Mouse (Mus musculus) lung, adult 18-20 months (tissue): Measurements from ENCODE around the gene 4930438A08Rik.
"Not testable (repeated sequence)": the region's sequence is repeated elsewhere in the genome, so short reads cannot be mapped to it uniquely, and the experiment has no call there.

Experiments used
- DNase-seq, 2 experiments: peaks; one replicate each; pipeline ENCODE4 v3.0.0; 2022; ENCODE audit warnings: mixed read lengths in 2 of 2

Gene 4930438A08Rik

DNA sequence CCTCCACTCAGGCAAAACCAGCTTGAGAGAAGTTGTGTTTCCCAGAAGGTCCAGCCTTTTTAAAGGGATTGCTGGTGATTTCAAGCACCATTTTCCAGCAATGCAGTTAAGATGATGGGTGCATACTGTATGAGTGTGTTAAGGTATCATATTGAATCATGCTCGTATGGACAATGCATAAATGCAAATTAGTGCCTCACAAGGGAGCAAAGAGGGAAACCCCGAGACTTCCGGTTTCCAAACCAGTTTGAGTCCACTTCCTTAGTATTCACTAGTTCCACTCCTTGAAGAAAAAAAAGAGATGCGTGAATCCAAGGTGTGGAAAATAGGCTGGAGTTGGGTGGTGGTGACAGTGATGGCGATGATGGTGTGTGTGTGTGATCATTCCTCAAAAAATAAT is 7.9 kb downstream of the 4930438A08Rik start:
- no peak for DNase-seq

DNA sequence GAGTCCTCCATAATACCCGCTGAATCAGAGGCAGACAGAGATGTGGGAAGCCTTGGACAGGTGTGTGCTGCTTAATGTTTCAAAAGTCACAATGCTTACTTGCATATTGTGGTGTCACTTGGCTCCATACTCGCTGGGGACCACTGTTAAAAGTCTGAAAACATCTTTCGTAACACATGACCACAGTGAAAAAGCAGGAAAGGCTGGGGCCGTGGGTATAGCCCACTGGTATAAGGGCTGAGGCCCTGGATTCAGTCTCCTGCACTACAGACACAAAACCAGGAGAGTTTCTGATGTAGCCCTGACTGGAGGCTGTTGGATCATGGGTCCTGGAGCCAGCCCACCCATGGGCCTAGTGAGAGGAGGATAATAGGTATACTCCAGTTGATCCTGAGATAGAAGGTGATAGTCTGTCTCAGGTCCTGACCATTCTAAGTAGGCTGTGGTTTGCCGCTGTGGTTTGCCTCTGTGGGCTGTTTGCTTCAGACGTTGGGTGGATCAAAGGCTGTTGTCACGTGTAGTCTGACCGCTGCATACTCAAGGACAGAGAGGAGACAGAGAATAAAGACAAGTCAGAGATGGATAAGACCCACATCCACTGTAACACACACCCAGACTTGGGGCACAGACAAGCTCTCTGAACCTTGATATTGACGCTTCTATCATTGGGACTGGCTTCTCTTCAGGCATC is 15.5 kb downstream of the 4930438A08Rik start:
- DNase-seq = no peak

DNA sequence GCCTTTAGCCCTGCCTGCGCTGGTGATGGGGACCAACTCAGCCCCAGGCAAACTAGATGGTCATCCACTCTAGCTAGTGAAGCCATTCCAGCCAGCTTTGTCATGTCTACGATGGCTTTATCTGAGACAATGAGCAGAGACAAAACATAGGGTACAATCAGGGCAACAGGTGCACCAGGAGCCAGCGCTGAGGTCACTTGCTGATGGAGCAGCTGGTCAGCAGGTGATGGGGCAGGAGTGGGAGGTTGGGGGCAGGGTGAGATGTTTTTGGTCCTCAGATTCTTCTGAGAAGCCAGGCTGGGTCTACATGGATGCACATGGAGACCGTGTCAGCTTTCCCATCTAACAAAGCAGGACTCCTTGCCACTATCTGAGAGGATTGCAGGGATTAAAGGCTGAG is 16.2 kb downstream of the 4930438A08Rik start:
- DNase-seq = no peak

DNA sequence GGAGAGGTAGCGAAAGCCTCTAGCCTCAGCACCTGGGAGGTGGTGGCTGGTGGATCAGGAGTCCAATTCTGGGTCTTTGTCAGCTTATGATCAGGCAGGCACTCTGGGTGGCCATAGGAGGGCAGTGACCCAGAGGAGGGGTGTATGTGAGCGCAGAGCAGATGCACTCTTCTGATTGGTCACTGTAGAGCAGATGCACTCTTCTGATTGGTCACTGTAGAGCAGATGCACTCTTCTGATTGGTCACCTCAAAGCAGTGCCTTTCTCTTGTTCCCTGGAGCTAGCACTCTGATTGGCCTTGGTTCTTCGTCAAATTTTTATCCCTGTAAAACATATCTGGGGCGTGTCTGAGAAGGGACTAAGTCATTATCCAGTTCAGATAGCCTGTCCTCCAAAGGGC is 18.2 kb downstream of the 4930438A08Rik start:
- no peak for DNase-seq

DNA sequence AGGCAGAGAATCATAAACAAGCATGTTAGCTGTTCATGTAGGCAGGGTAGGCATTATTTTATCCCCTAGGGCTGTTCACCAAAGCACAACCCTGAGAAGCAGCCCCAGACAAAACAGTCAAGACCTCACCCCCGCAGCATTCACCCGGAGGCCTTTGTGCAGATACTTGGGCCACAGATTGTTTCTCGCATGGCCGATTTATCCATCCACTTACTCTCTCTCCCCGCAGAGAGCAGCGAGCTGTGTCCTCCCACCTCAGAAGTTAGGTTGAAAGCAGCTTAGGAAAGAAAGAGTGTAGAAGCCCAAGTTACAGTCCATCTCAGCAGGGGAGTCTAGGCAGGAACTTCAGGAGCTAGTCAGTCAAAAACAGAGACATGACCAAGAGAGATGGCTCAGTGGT is 22.8 kb downstream of the 4930438A08Rik start:
- DNase-seq = no peak

DNA sequence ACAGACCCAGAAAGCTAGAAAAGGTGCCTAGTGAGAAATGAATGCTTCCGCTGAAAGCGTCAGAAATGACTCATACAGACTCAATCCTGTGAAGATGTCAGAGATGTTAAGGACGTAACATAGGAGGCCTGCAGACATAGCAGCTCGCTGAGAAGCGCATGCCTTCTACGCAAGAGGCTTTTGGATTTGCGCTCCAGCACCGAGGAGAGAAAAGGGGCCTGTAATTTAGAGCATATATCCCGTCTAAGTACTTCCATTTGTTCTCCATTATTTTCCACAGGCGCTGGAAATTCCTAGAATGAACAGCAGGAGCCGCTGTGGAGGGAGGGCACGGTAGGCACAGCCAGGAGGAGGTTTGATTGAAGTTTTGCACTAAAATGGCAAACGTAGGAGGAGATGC is 26.5 kb downstream of the 4930438A08Rik start:
- DNase-seq = peak; percentile 71 to 82

DNA sequence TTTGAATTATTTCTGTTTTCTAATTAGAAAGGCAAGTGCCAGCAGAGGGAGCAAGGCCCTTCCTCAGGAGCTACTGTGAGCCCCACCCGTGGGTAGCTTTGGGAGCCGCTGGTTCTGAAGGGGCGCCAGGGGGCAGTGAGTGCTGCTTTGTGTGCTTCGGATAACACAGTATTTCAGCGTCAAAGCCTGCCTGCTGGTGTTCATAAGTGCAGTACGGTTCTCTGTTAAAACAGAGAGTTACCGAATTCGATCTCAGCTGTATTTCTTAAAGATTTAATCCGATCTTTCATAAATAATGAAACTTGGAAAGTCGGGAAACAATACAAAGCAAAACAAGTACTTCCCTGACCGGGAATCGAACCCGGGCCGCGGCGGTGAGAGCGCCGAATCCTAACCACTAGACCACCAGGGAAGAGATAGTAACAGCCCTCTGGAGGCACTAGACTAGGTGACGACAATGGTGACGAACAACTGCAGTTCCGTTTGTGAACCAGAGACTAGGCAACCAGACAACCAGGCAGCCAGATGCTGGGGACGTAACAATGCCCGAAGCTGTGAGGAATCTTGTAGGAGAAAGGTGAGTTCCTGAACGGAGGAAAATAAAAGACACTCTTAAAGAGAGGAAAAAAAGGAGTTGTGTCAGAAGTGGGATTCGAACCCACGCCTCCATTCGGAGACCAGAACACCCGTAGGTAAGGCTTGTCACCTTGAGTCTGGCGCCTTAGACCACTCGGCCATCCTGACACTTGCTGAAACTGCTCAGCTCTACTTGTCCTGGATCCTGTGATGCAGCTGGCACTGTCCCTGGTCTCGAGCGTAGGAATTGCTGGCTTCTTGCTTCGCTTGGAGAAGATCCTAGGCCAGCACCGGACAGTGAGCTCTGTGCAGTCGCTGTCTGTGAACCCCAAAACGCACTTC is 27.5 kb downstream of the 4930438A08Rik start:
- peak; percentile 96 for DNase-seq

DNA sequence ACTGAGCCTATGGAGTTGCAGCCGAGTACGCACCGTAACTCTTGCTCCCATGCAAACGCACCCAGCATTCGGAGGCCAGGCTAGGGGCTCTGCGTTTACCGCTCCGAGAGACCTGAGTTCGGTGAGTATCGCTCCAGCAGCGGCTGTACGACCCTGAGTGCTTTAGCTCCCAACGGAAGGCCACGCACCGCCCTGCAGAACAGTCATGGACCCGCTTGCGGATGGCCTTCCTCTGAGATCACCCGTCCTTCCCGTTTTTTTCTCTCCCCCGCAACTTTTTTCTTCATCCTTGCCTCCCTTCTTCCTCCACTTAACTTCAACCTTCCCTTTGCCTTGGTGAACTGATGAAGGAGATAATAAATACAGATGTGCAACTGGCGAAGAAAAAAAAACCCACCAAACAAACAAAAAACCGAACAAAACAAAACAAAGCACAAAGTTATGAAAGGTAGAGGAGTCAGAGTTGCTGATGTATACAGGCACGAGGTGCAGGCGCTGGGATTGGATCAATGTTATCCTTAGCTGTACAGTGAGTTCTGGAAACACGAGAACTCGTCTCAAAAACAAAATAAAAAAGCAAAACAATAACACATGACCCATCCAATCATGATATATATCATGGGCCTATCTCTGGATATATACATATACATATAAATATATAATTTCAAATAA is 28.3 kb downstream of the 4930438A08Rik start:
- no peak for DNase-seq

DNA sequence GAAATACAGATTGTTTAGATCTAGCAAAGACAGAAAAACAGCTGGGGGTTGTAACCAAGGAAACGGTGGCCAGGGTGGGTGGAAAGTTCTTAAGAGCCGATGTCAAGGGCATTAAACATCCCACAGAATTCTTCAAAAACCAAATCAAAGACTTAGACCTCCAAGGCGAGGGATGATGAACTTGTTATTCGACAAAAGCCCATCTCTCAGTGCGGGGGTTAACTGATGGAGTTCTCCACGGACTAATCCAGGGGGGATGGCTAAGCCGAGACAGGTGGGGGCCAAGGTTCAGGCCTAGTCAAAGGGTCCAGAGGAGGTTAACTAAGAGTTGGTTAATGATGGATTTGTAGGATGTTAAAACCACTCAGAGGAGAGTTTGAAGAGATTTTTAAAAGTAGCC is 29.0 kb downstream of the 4930438A08Rik start:
- DNase-seq = no peak

DNA sequence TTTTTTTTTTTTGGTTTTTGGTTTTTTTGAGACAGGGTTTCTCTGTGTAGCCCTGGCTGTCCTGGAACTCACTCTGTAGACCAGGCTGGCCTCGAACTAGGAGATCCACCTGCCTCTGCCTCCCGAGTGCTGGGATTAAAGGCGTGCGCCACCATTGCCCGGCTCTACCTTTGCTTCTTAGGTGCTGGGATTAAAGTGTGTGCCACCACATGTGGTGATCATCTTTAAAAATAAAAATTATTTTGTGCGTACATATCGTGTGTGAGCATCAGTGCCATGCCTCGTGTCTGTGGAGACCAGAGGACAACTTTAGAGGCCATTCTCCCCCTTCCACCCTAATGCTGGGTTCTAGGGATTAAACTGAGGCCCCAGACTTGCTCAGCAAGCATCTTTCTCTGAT is 30.7 kb downstream of the 4930438A08Rik start:
- not testable (repeated sequence) for DNase-seq

DNA sequence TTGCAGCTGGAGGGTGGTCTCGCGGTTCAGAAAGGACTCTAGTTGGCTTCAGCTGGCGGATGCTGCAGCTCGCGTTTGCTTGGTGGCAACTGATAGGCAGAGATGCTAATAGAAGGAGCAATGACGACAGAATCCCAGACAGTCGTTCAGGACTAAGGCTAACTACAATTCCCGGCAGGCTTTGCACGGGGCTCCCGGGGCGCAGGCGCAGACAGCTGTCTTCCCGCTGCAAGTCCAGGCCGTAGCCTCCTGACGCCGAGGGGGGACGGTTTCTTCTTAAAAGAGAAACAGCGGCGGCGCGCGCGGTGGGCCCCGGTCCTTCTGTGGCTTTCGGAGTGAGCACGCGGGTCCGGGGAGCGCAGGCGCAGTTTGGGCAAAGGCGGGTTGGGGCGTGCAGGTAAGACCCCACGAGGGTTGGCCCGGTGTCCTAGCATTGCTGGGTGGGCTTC is 32.3 kb downstream of the 4930438A08Rik start, which contains the start of gene Zfp692:
Gene Zfp692, plus strand, starts transcription at position 210 of the 449 bp plus-strand sequence.
- peak; percentile 95 to 96 for DNase-seq

DNA sequence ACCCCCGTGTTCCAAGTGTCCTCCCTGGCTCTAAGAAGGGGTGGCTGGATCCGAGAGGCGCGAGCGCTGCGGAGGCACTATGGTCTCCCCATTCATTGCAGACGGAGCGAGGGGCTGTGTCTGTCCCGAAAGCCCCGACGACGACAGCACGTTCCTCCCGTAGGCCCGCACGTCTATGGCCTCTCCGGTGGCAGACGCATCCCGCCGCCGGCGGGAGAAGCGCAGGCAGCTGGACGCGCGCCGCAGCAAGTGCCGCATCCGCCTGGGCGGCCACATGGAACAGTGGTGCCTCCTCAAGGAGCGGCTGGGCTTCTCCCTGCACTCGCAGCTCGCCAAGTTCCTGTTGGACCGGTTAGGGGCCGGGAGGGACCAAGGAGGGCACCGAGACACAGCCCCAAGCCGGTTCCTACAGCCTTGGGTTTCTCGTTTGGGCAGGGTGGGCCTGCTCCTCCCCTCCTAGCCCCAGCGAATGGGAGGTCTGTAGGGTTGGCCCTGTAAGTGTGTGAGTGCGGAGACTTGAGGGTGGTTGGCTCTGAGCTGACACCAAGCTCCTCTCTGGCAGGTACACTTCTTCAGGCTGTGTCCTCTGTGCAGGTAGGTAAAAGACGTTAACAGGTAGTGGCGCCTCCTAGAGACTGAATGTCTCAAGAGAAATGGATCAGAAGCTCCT is 32.9 kb downstream of the 4930438A08Rik start:
- peak; percentile 73 to 84 for DNase-seq

DNA sequence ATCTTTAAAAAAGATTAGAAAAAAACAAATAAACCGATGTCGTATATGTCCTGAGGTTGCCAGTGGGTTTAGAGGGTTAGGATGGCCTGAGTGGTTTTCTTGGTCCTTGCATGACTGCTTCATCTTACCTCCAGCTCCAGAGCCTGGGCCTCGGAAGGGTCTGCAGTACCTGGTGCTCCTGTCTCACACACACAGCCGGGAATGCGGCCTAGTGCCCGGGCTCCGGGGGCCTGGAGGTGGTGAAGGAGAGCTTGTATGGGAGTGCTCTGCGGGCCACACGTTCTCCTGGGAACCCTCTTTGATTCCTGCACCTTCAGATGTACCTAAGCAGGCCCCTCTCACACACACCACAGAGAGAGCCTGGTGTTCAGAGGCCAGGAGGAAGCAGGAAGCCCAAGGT is 34.1 kb downstream of the 4930438A08Rik start:
- no peak for DNase-seq

DNA sequence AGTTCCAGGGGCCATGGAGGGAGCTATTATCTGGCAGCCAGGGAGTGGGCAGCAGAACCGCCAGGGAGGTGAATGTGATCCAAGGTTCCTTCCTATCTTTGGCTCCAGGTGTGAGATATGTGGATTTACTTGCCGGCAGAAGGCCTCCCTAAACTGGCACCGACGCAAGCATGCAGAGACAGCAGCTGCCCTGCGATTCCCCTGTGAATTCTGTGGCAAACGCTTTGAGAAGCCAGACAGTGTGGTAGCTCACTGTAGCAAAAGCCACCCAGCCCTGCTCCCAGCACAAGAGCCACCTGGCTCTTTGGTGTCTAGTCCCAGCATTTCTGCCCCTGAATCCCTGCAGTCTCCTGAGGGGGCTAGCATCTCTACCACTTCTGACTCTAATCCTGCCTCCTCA is 39.5 kb downstream of the 4930438A08Rik start:
- DNase-seq = no peak

DNA sequence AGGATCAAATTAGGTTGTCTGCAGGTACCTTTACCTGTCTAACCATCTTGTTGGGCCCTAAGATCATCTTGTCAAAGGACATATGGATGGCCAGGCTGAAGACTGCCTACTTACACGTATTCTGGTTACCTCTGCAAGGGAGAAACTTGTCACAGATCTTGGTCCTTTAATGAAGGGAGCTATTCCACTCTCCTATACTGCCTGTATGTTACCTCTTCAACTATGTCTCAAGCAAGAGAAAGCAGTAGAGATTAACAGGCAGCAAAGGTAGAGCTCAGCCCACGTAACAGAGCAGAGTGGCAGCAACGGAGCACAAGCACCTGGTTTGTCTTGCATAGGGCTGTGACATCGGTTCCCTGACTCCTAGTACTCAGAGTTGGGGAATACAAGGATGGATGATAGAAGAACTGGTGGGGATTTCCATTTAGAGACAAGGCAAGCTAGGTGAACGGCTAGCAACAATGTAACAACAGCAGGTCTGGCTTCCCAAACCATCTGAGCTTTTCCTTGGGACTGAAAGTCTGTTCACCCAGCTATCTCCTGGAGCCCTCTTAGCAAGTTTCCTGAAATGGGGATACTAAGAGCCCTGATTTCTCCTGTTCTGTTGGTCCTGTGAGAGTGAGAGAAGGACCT is 41.1 kb downstream of the 4930438A08Rik start:
- no peak for DNase-seq

DNA sequence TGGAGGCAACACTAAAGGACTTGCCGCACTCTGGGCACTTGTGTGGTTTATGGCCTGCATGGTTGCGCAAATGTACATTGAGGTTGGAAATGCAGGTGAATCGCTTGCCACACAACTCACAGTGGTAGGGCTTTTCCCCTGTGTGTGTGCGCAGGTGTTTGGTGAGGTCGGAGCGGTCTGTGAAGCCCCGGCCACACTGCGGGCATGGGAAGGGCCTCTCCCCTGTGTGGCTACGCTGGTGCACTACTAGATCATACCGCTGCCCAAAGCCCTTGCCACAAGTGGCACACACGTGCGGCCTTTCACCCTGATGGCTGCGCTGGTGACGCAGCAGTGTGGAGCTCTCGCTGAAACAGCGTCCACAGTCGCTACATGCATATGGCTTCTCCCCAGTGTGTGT is 41.7 kb downstream of the 4930438A08Rik start:
- DNase-seq = no peak

DNA sequence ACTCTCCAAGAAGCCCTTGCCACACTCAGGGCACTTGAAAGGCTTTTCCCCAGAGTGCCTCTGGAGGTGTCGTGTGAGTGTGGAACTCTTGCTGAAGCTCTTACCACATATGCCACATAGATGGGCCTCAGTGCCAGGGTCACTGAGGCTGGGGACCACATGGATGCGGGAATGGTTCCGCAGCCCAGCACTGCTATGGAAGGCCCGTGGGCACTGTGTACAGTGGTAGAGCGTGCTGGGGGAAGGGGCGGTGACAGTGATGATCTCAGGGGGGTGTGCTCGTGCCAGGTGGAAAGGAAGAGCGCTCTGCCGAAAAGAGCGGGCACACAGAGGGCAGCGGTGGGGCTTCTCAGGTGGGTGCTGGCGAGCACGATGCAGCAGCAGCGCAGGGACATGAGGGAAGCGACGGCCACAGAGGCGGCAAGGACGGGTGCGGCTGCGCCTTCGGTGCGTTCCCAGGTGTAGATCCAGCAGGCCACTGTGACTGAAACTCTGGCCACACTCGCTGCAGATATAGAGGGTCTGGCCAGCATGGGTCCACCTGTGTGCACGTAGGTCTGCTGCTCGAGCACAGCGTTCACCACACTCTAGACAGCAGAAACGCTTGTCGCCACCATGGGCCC is 42.3 kb downstream of the 4930438A08Rik start:
- no peak for DNase-seq

DNA sequence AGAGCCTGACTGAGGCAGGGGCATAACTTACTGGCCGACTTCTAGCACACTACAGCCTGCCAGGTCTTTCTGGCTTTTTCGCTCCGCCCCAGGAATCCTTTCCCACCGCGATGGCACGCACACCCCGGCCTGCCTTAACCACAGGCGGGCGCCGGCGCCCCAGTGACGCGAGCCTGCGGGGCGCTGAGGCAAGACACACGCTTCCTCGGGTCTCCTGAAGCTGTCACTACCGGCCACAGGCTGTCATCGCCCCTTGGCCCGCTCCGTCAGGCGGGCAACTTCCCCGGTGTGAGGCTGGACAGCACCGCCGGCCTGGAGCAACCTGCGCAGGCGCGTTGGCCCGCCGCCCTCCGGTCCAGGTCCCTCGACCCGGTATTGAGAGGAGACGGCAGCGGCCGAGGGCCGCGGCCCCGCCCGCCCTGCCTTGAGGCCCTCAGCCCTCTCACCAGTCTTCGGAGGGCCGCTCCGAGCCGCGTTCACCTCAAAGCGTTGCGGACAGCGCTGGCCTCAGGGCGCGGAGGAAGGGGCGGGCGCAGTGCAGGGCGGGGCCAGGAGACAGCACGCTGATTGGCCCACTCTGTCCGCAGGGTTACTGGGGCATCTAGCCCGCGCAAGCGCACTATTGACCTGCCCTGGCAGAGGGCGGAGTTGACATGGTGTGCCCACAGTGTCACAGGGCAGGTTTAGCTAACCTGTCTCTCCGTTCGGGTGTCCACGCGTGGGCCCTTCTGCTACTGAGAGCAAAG is 48.4 kb downstream of the 4930438A08Rik start:
- peak; percentile 97 to 98 for DNase-seq

DNA sequence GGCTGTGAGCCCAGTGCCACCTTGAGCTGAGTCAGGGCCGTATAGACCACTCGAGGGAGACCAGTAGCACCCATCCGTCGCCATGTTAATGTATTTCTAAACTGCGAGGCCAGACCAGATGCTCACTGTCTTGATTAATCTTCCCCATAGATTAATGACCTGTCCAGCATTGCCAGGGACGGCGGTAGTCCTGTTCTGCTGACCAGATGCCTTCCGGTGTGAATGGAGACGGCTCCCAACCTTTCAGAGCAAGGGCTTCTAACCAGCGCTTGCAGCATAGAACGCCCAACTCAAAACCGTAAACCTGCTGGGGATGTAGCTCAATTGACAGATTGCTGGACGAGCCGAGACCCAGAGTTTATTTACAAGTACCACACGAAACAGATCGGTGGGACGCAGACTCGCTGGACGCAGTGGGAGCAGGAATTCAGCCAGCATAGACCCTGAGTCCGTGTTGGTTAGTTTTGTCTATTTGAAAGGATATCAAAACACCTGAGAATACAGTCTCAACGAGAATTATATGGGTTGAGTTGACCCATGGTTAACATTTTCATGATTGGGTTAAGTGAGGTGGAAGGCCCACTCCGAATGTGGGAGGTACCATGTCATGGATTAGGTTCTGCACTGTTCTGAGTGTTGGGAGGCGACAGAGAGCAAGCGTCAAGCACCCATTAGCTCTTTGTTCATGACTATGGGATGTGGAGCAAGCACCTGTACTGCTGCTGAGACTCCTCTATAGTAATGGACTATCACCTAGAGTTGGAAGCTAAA is 49.2 kb downstream of the 4930438A08Rik start:
- no peak for DNase-seq

DNA sequence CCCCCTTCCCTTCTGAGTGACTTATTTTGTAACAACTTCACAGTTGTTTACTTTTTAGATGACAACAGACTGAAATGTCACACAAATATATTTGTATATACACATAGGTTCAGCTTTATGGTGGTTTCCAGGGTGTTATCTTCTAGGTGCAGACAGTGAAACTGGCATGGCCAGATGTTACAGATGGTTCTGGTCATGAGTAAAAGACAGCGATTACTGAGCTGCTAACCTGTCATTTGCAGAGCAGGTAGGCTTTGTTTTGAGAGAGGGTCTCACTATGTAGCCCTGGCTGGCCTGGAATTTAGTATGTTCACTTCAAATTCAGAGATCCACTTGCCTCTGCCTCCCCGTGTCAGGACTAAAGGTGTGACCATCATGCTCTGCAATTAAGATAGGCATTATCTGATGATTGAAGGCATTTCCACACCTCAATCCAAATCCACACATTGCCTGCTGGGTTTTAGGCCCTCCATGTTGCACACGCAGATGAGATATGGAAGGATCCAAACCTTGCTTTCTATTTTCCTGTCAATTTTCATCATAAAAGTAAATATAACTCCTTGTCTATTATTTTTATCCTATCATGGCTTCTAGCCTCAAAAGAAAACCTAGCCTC is 50.1 kb downstream of the 4930438A08Rik start:
- DNase-seq = no peak
